Mouse (Mus musculus) testis, adult 2 months (tissue): Measurements from ENCODE around the gene Orm1.

ENCODE experiments used
- CTCF ChIP-seq: fragments of 200-500 bp; IDR thresholded peaks from 2 replicates; pipeline ENCODE4 v1.5.1; 2012; ENCODE audit warnings: low read depth, mild to moderate bottlenecking, inconsistent platforms, low read length, moderate library complexity; ENCODE audit not compliant: control insufficient read depth, insufficient read depth, insufficient replicate concordance
- POLR2A ChIP-seq: fragments of 200-500 bp; IDR thresholded peaks from 2 replicates; pipeline ENCODE4 v1.6.1; 2012; ENCODE audit warnings: low read depth, mild to moderate bottlenecking, inconsistent platforms, low read length, moderate library complexity; ENCODE audit not compliant: control insufficient read depth

- TF ChIP-seq CTCF (no peak), POLR2A (no peak)
Observed at GRCm38 (mm10) chr4:63348524-63348923, 4.2 kb downstream of the Orm1 start.
